Mouse (Mus musculus): Measurements from ENCODE around the gene Dek.

The Dek gene

GRCm38 (mm10) chr13:47056781-47057180 is 49.2 kb downstream of the Dek start:
- no peak for DNase-seq (ENCODE audit: low spot score in 2 of 2)

GRCm38 (mm10) chr13:47056126-47056525 is 49.9 kb downstream of the Dek start:
- DNase-seq (ENCODE audit: low spot score in 2 of 2) = peak; percentile 58 to 74

DNA sequence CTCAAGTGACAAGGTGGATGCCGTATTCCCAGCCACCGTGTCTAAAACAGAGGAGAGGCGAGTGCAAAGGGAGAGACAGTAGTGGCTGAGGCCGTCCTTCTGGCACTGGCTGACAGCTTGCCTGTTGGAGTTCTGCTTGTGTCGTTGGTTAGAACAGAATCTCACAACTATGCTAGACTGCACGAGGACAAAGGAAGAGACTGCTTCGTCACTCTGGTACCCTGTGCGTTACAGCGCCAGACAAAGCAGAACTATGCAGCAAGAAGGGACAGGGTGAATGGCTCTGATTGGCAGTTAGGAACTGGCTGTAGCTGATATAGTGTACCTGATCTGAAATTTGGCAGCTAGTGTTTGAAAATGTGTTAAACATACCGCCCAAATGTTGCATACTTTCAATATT is 52.0 kb downstream of the Dek start:
- DNase-seq (ENCODE audit: low spot score in 2 of 2) = no peak

- no peak for DNase-seq (ENCODE audit: low spot score in 2 of 2)
These were observed 56.0 kb downstream of the Dek start for GRCm38 (mm10) chr13:47050009-47050408.

DNA sequence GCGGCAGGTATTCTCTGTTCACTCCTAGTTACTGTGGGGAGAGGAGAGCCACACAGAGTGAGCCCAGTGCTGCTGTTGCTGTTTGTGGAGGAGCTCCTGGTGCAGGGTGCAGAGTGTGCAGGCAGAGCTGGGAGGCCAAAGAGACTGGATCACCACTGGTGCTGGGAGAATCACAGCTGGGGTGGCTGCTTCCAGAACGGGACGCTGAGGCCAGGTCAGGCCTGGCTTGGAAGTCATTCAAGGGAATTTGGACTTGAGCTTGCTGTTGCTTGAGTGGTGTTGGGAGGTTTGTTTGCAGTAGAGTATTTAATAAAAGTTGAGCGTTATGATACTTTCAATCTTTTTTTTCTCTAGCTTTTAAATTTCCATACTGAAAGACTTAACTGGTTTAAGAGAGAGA is 58.0 kb downstream of the Dek start:
- DNase-seq (ENCODE audit: low spot score in 2 of 2) = no peak

GRCm38 (mm10) chr13:47044617-47044947 is 61.4 kb downstream of the Dek start, which contains the start of gene Tpmt:
Gene Tpmt, minus strand, starts transcription at chr13:47044737.
- DNase-seq (ENCODE audit: low spot score in 2 of 2) = peak in 1 of 2 experiments; percentile 5

DNA sequence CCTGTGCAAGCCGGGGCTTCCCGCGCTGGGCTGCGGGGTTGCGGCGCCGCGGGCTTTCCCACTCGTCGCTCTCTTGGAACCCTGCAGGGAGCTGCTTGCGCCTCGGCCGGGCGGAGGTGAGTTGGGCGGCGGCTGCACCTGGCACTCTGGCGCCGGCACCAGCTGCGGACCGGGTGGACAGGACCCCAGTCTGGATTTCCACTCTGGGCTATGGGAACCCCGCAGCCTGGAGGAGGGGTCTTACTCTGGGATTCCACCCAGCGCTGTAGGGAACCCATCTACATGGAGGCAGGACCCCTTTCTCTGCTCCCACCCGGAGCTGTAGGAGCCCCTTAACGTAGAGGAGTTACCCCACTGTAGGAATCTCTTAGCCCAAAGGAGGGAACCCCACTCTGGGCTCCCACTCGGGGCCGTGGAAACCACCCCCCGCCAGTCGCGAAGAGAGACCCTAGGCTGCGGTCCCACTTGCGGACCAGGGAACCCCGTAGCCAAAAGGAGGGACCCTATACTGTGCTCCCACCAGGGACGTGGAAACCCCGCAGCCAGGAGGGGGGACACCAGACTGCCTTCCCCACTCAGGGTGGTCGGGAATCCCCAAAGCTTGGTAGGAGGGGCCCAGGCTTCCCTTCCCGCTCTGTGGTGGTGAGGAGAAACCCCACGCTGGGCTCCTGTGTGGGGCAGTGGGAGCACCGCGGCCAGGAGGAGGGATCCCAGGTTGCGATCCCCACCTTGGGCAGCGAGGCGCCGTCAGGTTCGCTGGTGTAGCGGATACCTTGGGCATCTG is 62.0 kb downstream of the Dek start:
- DNase-seq (ENCODE audit: low spot score in 2 of 2) = no peak

GRCm38 (mm10) chr13:47043030-47043680 is 62.8 kb downstream of the Dek start, which contains the start of gene Kdm1b:
Gene Kdm1b, plus strand, starts transcription at chr13:47043499.
- DNase-seq (ENCODE audit: low spot score in 2 of 2) = peak; percentile 98

DNA sequence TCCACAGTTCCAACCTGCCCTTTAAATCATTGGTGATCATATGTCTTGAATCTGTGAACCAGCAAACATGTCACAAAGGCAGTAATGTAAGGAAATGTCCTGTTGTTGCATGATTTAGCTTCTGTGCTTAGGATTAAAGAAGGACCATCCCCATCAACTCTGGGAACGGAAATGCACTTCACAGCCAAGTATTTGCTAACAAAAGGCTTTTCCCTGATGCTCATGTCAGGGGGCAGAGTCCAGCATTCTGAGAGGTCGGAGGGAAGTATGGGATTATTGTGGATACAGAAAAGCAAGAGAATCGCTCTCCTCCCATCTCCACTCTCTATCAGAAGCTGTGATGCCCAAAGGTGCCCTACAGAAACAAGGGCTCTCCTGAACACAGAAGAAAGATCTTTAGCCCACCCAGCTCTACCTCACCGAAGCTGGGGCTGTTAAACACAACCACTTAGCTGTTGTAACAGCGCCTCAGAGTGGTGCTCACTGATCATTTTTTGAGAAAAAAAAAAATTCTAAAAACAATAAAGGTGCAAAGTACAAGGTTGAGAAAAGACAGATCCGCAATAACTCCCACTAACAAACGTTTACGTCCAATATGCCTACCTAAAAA is 63.9 kb downstream of the Dek start:
- DNase-seq (ENCODE audit: low spot score in 2 of 2) = no peak

DNA sequence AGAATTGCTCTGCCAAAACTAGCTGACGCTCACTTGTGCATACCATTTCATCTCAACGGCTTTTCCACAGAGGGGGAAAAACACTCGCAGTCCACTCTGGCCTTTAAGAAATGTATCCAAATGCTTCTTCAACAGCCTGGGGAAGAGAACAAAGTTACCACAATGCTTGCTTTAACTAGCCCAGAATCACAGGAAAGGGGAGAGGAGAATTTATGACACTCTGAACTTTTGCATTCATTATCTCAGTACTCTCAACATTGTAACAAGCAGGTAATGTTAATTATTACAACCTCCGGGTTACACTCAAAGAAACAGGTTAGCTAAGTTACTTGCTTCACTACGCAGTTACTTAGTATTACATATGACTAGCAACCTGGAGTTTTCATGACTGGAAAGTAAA is 65.9 kb downstream of the Dek start:
- DNase-seq (ENCODE audit: low spot score in 2 of 2) = no peak

DNA sequence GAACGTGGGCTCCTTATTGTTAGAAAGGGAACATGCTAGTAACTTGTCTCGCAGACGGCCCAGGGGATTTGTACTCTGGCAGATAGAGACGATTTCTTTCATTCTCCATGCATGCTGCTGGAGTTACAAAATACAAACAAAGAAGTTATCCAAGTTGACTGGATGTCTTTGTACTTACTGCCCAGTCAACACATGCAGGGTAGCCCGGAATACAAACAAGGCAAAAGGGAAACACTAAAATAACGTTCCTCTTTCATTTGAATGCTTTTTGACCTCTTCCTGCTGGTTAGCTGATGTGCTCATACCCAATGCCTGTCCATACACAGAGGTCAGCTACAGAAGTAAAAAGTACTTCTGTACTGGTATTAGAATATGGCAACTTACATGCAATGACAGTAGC is 68.1 kb downstream of the Dek start:
- DNase-seq (ENCODE audit: low spot score in 2 of 2) = no peak
